Mouse (Mus musculus) heart, postnatal 25 days (tissue): Measurements from ENCODE around the gene Tchh. TPM values are rescaled to one million over a fixed set of nuclear protein-coding genes. Genes with fewer than 3 reads are reported as not detected.
"Not testable (repeated sequence)": the region's sequence is repeated elsewhere in the genome, so short reads cannot be mapped to it uniquely, and the experiment has no call there.

ENCODE experiments used
- DNase-seq: peaks from one replicate; pipeline ENCODE4 v3.0.0; 2022; ENCODE audit warnings: low spot score
- intact Hi-C: fragments of 180-260 bp; cut with DNase I; formaldehyde crosslinking; loops from one replicate; pipeline ENCODE4 v1.15.1; 2025
- microRNA-seq: library from miRNA; unstranded; fragments of <30 nt; microRNA quantifications from one replicate; pipeline ENCODE4 v1.2.0, GENCODE M21; 2022
- total RNA-seq, 2 experiments: library from RNA; stranded (reverse); gene quantifications; 2 replicates each; pipeline ENCODE4 v1.2.3; 2021

The Tchh gene
- total RNA-seq, 2 experiments from 2014 or later = 0.03 to 0.05 TPM

- intact Hi-C loops = no loop called here
- no peak for DNase-seq
These were observed 46.4 kb downstream of the Tchh start for GRCm38 (mm10) chr3:93488541-93488940.

DNA sequence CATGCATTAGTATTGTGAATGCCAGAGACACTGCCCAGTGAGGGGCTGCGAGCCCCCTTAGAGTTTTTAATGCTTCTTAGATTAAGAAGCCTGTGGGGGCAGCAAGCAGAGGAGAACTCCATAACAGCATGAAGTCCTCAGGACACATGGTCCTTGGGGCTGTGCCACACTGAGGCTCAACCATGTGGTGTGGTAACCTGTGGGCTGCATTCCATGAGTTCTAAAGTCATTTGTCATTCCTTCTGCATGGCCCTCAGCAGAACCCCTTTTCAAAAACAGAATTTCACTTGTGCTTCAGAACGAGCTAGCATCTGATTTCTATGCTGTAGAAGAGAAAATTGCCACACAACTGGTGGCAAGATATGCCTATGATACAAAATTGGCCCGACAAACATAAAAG lies 50.0 kb downstream of the Tchh start:
- no peak for DNase-seq
- intact Hi-C loops = no loop called here

GRCm38 (mm10) chr3:93493992-93494391 lies 51.9 kb downstream of the Tchh start:
- intact Hi-C loops = loop anchor here (1.0 kb wide), 2 partner anchors 132 to 364 kb away; no protein-coding TSS in a partner anchor
- no peak for DNase-seq

- DNase-seq = not testable (repeated sequence)
- intact Hi-C loops = loop anchor here (1.0 to 5.0 kb wide), 3 partner anchors 132 to 382 kb away; no protein-coding TSS in a partner anchor
These were observed 52.6 kb downstream of the Tchh start for GRCm38 (mm10) chr3:93494774-93495173.

DNA sequence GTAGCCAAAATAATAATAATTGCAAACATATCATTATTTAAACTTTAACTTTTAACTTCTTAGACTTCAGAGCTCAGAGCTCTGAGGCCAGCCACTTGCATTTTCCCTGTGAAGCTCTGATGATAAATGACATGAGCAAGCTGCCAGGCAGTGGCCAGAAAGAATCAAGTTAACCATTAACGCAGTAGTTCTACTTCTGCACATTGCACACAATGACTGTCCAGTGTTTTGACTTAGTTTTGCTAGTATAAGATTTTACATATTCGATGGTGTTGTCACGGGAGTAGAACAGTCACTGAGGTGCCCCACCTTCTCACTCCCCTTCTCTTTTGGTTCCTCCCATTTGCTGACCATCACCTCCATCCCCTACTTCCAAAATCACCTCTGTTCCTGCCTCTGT lies 55.0 kb downstream of the Tchh start:
- no peak for DNase-seq
- intact Hi-C loops = loop anchor here (5.0 kb wide), 1 partner anchor 385 kb away; no protein-coding TSS in a partner anchor

Small RNAs within 50 kb of the gene (microRNA-seq; reads per million reads assigned to microRNA genes)
- gene Gm22752 = not detected

Other genes with a start within 250 kb of the Tchh start
- not detected for gene Flg2, start 245.1 kb upstream of the Tchh start, total RNA-seq
- gene Flg, start 168.8 kb upstream of the Tchh start, total RNA-seq = not detected
- gene Hrnr, start 122.6 kb upstream of the Tchh start, total RNA-seq = not detected
- gene Rptn, start 48.6 kb upstream of the Tchh start, total RNA-seq = not detected
- gene Tchhl1, start 26.4 kb downstream of the Tchh start, total RNA-seq = not detected
- gene S100a11, start 78.2 kb downstream of the Tchh start, total RNA-seq = 10 to 100 TPM; 82.1 to 97.0 TPM
- 100 to 1,000 TPM in 1 of 2 experiments, 10 to 100 TPM in 1; 99.6 to 111 TPM for gene S100a10, start 112.8 kb downstream of the Tchh start, total RNA-seq
- gene Tdpoz2, start 210.4 kb downstream of the Tchh start, total RNA-seq = not detected
- gene Tdpoz1, start 234.0 kb downstream of the Tchh start, total RNA-seq = not detected